Mouse (Mus musculus): ENCODE measurements around the gene Tulp4. TPM values are rescaled to one million over a fixed set of nuclear protein-coding genes. Genes with fewer than 3 reads are reported as not detected.
"Not testable (repeated sequence)": the region's sequence is repeated elsewhere in the genome, so short reads cannot be mapped to it uniquely, and the experiment has no call there.

The Tulp4 gene
- polyA plus RNA-seq, 1 experiment from 2014 or later, result 178 TPM

GRCm38 (mm10) chr17:6256400-6257069, 150.3 kb downstream of the Tulp4 start, which contains the start of gene Tmem181a:
Gene Tmem181a, plus strand, starts transcription at chr17:6256860.
- H3K27me3 ChIP-seq (ENCODE audit: control insufficient read depth, insufficient read depth, low read length); DNase-seq (ENCODE audit: low spot score); H3K9ac ChIP-seq (ENCODE audit: low read depth, low read length); H3K4me1 ChIP-seq (replicated peaks; ENCODE audit: control insufficient read depth, insufficient read depth, low read length); H3K9me3 ChIP-seq (ENCODE audit: control insufficient read depth, low read length); H3K36me3 ChIP-seq (ENCODE audit: control insufficient read depth, insufficient read depth, low read length); H3K27ac ChIP-seq (ENCODE audit: low read depth, low read length): not testable (repeated sequence)
- Histone ChIP-seq H3K4me3 (ENCODE audit: low read depth, low read length) (0 out of 2 replicates have a peak within 1 kb of the TSS, but pooled peaks have one; percentile 10), H3K4me2 (replicated peaks; ENCODE audit: low read depth, low read length) (peak within 1 kb of the TSS; percentile 23; the same call in 1 of the 2 replicates)
- 1% methylated on average over 15 of the region's 51 CpGs for WGBS
- ATAC-seq (ENCODE audit: low FRiP score), result peak; percentile 73

- H3K27ac ChIP-seq (ENCODE audit: low read depth, low read length); ATAC-seq (ENCODE audit: low FRiP score); H3K36me3 ChIP-seq (ENCODE audit: control insufficient read depth, insufficient read depth, low read length); H3K4me1 ChIP-seq (replicated peaks; ENCODE audit: control insufficient read depth, insufficient read depth, low read length); DNase-seq (ENCODE audit: low spot score); H3K9me3 ChIP-seq (ENCODE audit: control insufficient read depth, low read length); H3K9ac ChIP-seq (ENCODE audit: low read depth, low read length); H3K27me3 ChIP-seq (ENCODE audit: control insufficient read depth, insufficient read depth, low read length): not testable (repeated sequence)
- 2% methylated on average over 7 of the region's 20 CpGs for WGBS
- peak overlapping the region; percentile 23; the same call in 1 of the 2 replicates for H3K4me2 ChIP-seq (replicated peaks; ENCODE audit: low read depth, low read length)
- H3K4me3 ChIP-seq (ENCODE audit: low read depth, low read length), result 0 out of 2 replicates have a peak overlapping the region, but pooled peaks have one; percentile 10
These were observed 150.8 kb downstream of the Tulp4 start for GRCm38 (mm10) chr17:6257070-6257456.

DNA sequence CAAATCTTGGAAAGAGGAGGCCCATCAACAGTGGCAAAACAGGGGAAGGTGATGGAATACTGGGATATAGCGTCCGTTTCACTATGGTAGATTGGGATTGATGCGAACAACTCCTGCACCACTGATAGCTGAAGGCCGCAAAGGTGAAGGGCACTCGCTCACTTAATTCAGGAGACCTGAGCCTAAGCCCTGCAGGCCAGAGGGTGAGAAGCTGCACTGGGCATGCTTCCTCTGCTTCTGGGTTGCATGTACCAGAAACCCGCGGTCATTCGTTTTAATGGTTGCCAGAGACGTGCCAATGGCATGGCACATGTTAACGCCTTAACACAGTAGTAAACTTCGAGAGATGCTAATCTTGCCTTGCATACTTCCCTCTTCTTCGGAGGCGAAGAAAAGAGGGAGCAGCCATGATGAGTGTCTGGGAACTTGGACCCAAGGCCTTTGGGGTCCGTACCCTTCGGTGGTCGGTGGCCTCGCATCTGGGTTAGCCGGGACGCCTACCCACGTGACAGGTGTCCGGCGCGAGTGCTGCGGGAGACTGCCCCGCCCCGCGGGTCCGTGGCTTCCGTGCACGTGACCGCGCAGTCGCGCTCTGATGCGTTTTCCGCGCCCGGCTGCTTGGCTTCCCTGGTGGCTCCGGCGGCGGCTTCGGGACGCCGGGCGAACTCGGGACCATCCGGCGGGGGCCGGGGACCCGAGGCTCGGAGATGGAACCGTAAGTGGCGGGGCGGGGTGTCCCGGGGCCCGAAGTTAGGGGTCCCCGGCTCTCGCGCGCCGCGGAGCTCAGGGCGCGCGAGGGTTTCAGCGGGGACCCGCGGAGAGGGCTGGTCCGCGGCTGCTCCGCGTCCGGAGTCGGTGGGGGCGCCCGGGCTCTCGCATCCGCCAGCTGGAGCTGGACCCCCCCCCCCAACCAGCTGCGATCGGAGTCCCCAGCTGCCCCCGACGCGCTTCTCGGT, 163.9 kb downstream of the Tulp4 start:
- WGBS, result 3% methylated on average over 29 of the region's 84 CpGs
- Histone ChIP-seq H3K4me2 (replicated peaks; ENCODE audit: low read depth, low read length) (peak overlapping the region; percentile 49), H3K4me3 (ENCODE audit: low read depth, low read length) (peak overlapping the region; percentile 48), H3K9ac (ENCODE audit: low read depth, low read length) (peak overlapping the region; percentile 53; the same call in 1 of the 2 replicates)
- not testable (repeated sequence) for H3K4me1 ChIP-seq (replicated peaks; ENCODE audit: control insufficient read depth, insufficient read depth, low read length); H3K36me3 ChIP-seq (ENCODE audit: control insufficient read depth, insufficient read depth, low read length); H3K27me3 ChIP-seq (ENCODE audit: control insufficient read depth, insufficient read depth, low read length); H3K27ac ChIP-seq (ENCODE audit: low read depth, low read length); H3K9me3 ChIP-seq (ENCODE audit: control insufficient read depth, low read length)
- DNase-seq (ENCODE audit: low spot score) (peak; percentile 52), ATAC-seq (ENCODE audit: low FRiP score) (peak; percentile 87)

GRCm38 (mm10) chr17:6270840-6271239, 164.6 kb downstream of the Tulp4 start:
- H3K27me3 ChIP-seq (ENCODE audit: control insufficient read depth, insufficient read depth, low read length); H3K27ac ChIP-seq (ENCODE audit: low read depth, low read length); H3K4me1 ChIP-seq (replicated peaks; ENCODE audit: control insufficient read depth, insufficient read depth, low read length); H3K9me3 ChIP-seq (ENCODE audit: control insufficient read depth, low read length); H3K36me3 ChIP-seq (ENCODE audit: control insufficient read depth, insufficient read depth, low read length): not testable (repeated sequence)
- under 1% methylated on average over 25 of the region's 25 CpGs for WGBS
- Histone ChIP-seq H3K4me3 (ENCODE audit: low read depth, low read length) (peak overlapping the region; percentile 48), H3K4me2 (replicated peaks; ENCODE audit: low read depth, low read length) (peak overlapping the region; percentile 49), H3K9ac (ENCODE audit: low read depth, low read length) (peak overlapping the region; percentile 53; the same call in 1 of the 2 replicates)
- ATAC-seq (ENCODE audit: low FRiP score), result peak; percentile 8; the same call in 1 of the 2 replicates
- peak; percentile 33 for DNase-seq (ENCODE audit: low spot score)

- WGBS, result 89% methylated on average over 6 of the region's 6 CpGs
- not testable (repeated sequence) for H3K9me3 ChIP-seq (ENCODE audit: control insufficient read depth, low read length); DNase-seq (ENCODE audit: low spot score)
These were observed 165.7 kb downstream of the Tulp4 start for GRCm38 (mm10) chr17:6271970-6272369.

DNA sequence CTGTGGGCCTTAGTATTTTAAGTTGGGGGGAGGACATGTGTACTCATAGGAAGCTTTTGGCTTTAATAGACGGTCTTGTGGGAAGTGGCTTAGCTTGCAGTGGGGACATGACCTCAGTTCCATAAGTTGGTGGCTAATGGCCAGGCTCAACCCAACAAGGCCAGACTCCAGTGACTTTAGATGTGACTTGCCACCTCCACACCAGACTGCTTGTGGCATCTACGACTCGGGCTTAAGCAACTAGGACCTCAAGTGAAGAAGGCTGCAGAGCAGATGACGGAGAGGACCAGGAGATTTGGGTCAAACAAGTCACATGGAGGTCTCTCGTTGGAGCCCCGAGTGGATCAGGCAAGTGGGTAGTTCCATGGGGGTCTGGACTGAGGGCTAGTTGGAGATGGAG, 168.5 kb downstream of the Tulp4 start:
- not testable (repeated sequence) for H3K27me3 ChIP-seq (ENCODE audit: control insufficient read depth, insufficient read depth, low read length); H3K4me2 ChIP-seq (replicated peaks; ENCODE audit: low read depth, low read length); H3K27ac ChIP-seq (ENCODE audit: low read depth, low read length); H3K9me3 ChIP-seq (ENCODE audit: control insufficient read depth, low read length); H3K4me3 ChIP-seq (ENCODE audit: low read depth, low read length); H3K36me3 ChIP-seq (ENCODE audit: control insufficient read depth, insufficient read depth, low read length); DNase-seq (ENCODE audit: low spot score); ATAC-seq (ENCODE audit: low FRiP score); H3K9ac ChIP-seq (ENCODE audit: low read depth, low read length); H3K4me1 ChIP-seq (replicated peaks; ENCODE audit: control insufficient read depth, insufficient read depth, low read length)
- 92% methylated on average over 4 of the region's 6 CpGs for WGBS

More at GRCm38 (mm10) chr17:6271970-6272369, 165.7 kb downstream of the Tulp4 start:
- not testable (repeated sequence) for ATAC-seq (ENCODE audit: low FRiP score); H3K27me3 ChIP-seq (ENCODE audit: control insufficient read depth, insufficient read depth, low read length); H3K36me3 ChIP-seq (ENCODE audit: control insufficient read depth, insufficient read depth, low read length); H3K4me3 ChIP-seq (ENCODE audit: low read depth, low read length); H3K9ac ChIP-seq (ENCODE audit: low read depth, low read length); H3K27ac ChIP-seq (ENCODE audit: low read depth, low read length); H3K4me1 ChIP-seq (replicated peaks; ENCODE audit: control insufficient read depth, insufficient read depth, low read length); H3K4me2 ChIP-seq (replicated peaks; ENCODE audit: low read depth, low read length)

GRCm38 (mm10) chr17:6279205-6279604, 173.0 kb downstream of the Tulp4 start:
- H3K9ac ChIP-seq (ENCODE audit: low read depth, low read length); ATAC-seq (ENCODE audit: low FRiP score); H3K36me3 ChIP-seq (ENCODE audit: control insufficient read depth, insufficient read depth, low read length); H3K4me1 ChIP-seq (replicated peaks; ENCODE audit: control insufficient read depth, insufficient read depth, low read length); H3K9me3 ChIP-seq (ENCODE audit: control insufficient read depth, low read length); H3K4me3 ChIP-seq (ENCODE audit: low read depth, low read length); H3K27me3 ChIP-seq (ENCODE audit: control insufficient read depth, insufficient read depth, low read length); H3K27ac ChIP-seq (ENCODE audit: low read depth, low read length); DNase-seq (ENCODE audit: low spot score); H3K4me2 ChIP-seq (replicated peaks; ENCODE audit: low read depth, low read length): not testable (repeated sequence)
- 69% methylated on average over 8 of the region's 8 CpGs for WGBS

DNA sequence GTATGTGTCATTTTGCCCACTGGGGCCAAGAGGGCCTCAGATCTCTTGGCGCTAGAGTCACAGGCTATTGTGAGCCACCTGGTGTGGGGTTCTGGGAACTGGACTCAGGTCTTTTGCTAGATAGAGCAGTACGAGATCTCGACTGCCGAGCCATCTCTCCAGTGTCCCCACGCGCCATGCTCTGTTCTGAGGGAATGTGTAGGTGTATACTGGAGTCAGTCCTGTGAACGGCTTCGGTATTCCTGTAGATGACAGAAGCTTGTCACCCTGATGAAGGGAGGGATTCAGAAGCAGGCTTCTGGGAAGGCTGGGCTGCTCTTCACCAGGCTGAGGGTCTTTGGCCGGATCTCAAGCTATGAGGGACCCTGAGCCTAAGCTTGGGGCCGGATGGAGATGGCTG, 173.5 kb downstream of the Tulp4 start:
- not testable (repeated sequence) for H3K27me3 ChIP-seq (ENCODE audit: control insufficient read depth, insufficient read depth, low read length); H3K36me3 ChIP-seq (ENCODE audit: control insufficient read depth, insufficient read depth, low read length); H3K27ac ChIP-seq (ENCODE audit: low read depth, low read length); H3K4me2 ChIP-seq (replicated peaks; ENCODE audit: low read depth, low read length); H3K9me3 ChIP-seq (ENCODE audit: control insufficient read depth, low read length); H3K9ac ChIP-seq (ENCODE audit: low read depth, low read length); ATAC-seq (ENCODE audit: low FRiP score); H3K4me1 ChIP-seq (replicated peaks; ENCODE audit: control insufficient read depth, insufficient read depth, low read length); DNase-seq (ENCODE audit: low spot score); H3K4me3 ChIP-seq (ENCODE audit: low read depth, low read length)
- 96% methylated on average over 7 of the region's 10 CpGs for WGBS
